35 mouse cellular contexts compared by ENCODE assay signal in the genomic region with DNA sequence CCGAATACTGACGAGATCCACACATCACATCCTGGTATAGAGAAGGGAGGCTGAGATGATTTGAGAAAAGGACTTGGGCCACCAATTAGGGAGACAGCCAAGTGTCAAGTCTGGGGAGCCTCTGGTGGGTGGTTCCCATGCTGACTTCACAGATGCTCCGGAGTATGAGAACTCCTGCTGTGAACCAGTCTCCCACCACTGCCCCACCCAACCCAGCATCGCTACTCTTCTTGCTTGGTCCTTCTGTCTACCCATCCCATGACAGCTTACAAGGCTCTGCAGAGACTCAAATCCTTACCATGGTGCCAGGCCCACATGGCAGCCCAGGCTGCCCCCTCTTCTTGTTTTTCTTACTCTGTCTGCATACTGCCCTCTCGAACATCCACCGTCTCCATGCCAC.
"Had no signal": no experiment of that assay in that cellular context is flagged by ENCODE, and none has a peak within 500 bp of the region (broad histone marks: within the 10 kb centered on the region; RNA-seq: fewer than 3 reads in every experiment).

No protein-coding gene starts in this region.

- ATAC-seq: hindbrain, embryonic 16.5 days; hindbrain, postnatal 0 days; inflammation-experienced regulatory T-cells, adult 6 months; intestine, embryonic 15.5 days; intestine, embryonic 16.5 days; intestine, postnatal 0 days had no signal

- DNase-seq: heart, adult 2 months; heart, postnatal 10 days; heart, postnatal 14 days; heart, postnatal 36 days; heart, postnatal 4 days; kidney, adult 11 months; kidney, adult 18-20 months; kidney, adult 2 months; kidney, adult 8-10 months; kidney, adult 9 months; kidney, postnatal 10 days; kidney, postnatal 14 days; kidney, postnatal 25 days; kidney, postnatal 36 days; kidney, postnatal 4 days; layer of hippocampus, adult 9-11 months; layer of hippocampus, postnatal 36 days had no signal

- H3K27me3 ChIP-seq: hindbrain, embryonic 12.5 days; hindbrain, embryonic 13.5 days; hindbrain, embryonic 15.5 days; intestine, embryonic 15.5 days had no signal

- H3K9ac ChIP-seq: heart, embryonic 12.5 days; heart, embryonic 13.5 days; heart, embryonic 15.5 days; hindbrain, embryonic 12.5 days; hindbrain, embryonic 13.5 days; hindbrain, embryonic 14.5 days; hindbrain, embryonic 15.5 days; intestine, embryonic 15.5 days; kidney, embryonic 15.5 days had no signal

- H3K4me1 ChIP-seq: heart, embryonic 12.5 days; heart, embryonic 13.5 days; heart, embryonic 15.5 days; intestine, embryonic 15.5 days; kidney, embryonic 15.5 days had no signal

- H3K36me3 ChIP-seq: heart, embryonic 12.5 days; heart, embryonic 13.5 days; heart, embryonic 15.5 days; hindbrain, embryonic 12.5 days; hindbrain, embryonic 15.5 days; intestine, embryonic 15.5 days; kidney, embryonic 15.5 days had no signal

- H3K4me3 ChIP-seq: heart, adult 2 months; heart, embryonic 12.5 days; heart, embryonic 13.5 days; heart, embryonic 15.5 days; hindbrain, embryonic 10.5 days; hindbrain, embryonic 12.5 days; hindbrain, embryonic 13.5 days; hindbrain, embryonic 15.5 days; intestine, embryonic 15.5 days; kidney, embryonic 15.5 days; layer of hippocampus, adult 2 months had no signal

- H3K4me2 ChIP-seq: heart, embryonic 11.5 days; heart, embryonic 12.5 days; heart, embryonic 13.5 days; heart, embryonic 15.5 days; hindbrain, embryonic 12.5 days; hindbrain, embryonic 13.5 days; hindbrain, embryonic 14.5 days; hindbrain, embryonic 15.5 days; intestine, embryonic 15.5 days; kidney, embryonic 15.5 days had no signal

- H3K9me3 ChIP-seq: heart, embryonic 13.5 days; hindbrain, embryonic 12.5 days; hindbrain, embryonic 13.5 days; hindbrain, embryonic 15.5 days; intestine, embryonic 15.5 days; kidney, embryonic 15.5 days had no signal

- H3K27ac ChIP-seq: heart, adult 2 months; heart, embryonic 13.5 days; heart, embryonic 15.5 days; hindbrain, embryonic 10.5 days; hindbrain, embryonic 12.5 days; hindbrain, embryonic 13.5 days; hindbrain, embryonic 14.5 days; hindbrain, embryonic 15.5 days; hindbrain, postnatal 0 days; intestine, embryonic 15.5 days; kidney, embryonic 15.5 days; kidney, postnatal 0 days; layer of hippocampus, adult 2 months had no signal
